Mouse (Mus musculus): ENCODE results near the gene Clec18a. TPM values are rescaled to one million over a fixed set of nuclear protein-coding genes. Genes with fewer than 3 reads are reported as not detected.
"Not testable (repeated sequence)": the region's sequence is repeated elsewhere in the genome, so short reads cannot be mapped to it uniquely, and the experiment has no call there.

The Clec18a gene
- total RNA-seq (2021) (under 1 TPM in 1 of 2 experiments, not detected in 1; 0.14 TPM), polyA plus RNA-seq (2012; rRNA removed) (0.04 and 0.11 TPM in 2 replicates)
- long read RNA-seq, result 0 reads

- DNase-seq, result not testable (repeated sequence)
Observed at GRCm38 (mm10) chr8:111092326-111092725, at the start of gene Clec18a. TSS of gene Clec18a (minus strand) at chr8:111092426.

- DNase-seq, result no peak
Observed at GRCm38 (mm10) chr8:111130756-111131155, 38.5 kb upstream of the Clec18a start.

- no peak for DNase-seq
Observed at GRCm38 (mm10) chr8:111119481-111119880, 27.3 kb upstream of the Clec18a start.

GRCm38 (mm10) chr8:111114891-111115290, 22.7 kb upstream of the Clec18a start:
- DNase-seq, result no peak

GRCm38 (mm10) chr8:111094719-111095302, 2.6 kb upstream of the Clec18a start:
- DNase-seq, result not testable (repeated sequence)

- peak; percentile 96 for DNase-seq
Observed at GRCm38 (mm10) chr8:111093865-111094718, 1.9 kb upstream of the Clec18a start, which contains the start of gene Pdpr. TSS of gene Pdpr (plus strand) at chr8:111094630.

- DNase-seq, result no peak
Observed at GRCm38 (mm10) chr8:111091706-111092105, 520 bp downstream of the Clec18a start.

GRCm38 (mm10) chr8:111090126-111090525, 2.1 kb downstream of the Clec18a start:
- peak; percentile 63 for DNase-seq

GRCm38 (mm10) chr8:111083936-111084335, 8.3 kb downstream of the Clec18a start:
- not testable (repeated sequence) for DNase-seq

- DNase-seq, result no peak
Observed at GRCm38 (mm10) chr8:111081580-111082258, 10.5 kb downstream of the Clec18a start.

GRCm38 (mm10) chr8:111079861-111080271, 12.4 kb downstream of the Clec18a start:
- peak; percentile 55 for DNase-seq

GRCm38 (mm10) chr8:111079461-111079860, 12.8 kb downstream of the Clec18a start:
- no peak for DNase-seq

- no peak for DNase-seq
Observed at GRCm38 (mm10) chr8:111075926-111076325, 16.3 kb downstream of the Clec18a start.

GRCm38 (mm10) chr8:111068660-111069059, 23.6 kb downstream of the Clec18a start:
- DNase-seq, result not testable (repeated sequence)

- no peak for DNase-seq
Observed at GRCm38 (mm10) chr8:111067439-111067838, 24.8 kb downstream of the Clec18a start.

GRCm38 (mm10) chr8:111066308-111066707, 25.9 kb downstream of the Clec18a start:
- DNase-seq, result no peak

GRCm38 (mm10) chr8:111062893-111063292, 29.3 kb downstream of the Clec18a start:
- no peak for DNase-seq

GRCm38 (mm10) chr8:111062072-111062757, 30.0 kb downstream of the Clec18a start:
- peak; percentile 88 for DNase-seq

GRCm38 (mm10) chr8:111061688-111062071, 30.5 kb downstream of the Clec18a start:
- peak; percentile 23 for DNase-seq

- no peak for DNase-seq
Observed at GRCm38 (mm10) chr8:111058946-111059572, 33.2 kb downstream of the Clec18a start.

GRCm38 (mm10) chr8:111056691-111057293, 35.4 kb downstream of the Clec18a start:
- peak; percentile 75 for DNase-seq

Data from adrenal gland, adult 2 months (tissue).